Mouse (Mus musculus): Measurements from ENCODE around the gene Sh3rf3. TPM values are rescaled to one million over a fixed set of nuclear protein-coding genes. Genes with fewer than 3 reads are reported as not detected.

The Sh3rf3 gene
- polyA plus RNA-seq, 1 experiment from 2014 or later = 0.63 TPM

DNA sequence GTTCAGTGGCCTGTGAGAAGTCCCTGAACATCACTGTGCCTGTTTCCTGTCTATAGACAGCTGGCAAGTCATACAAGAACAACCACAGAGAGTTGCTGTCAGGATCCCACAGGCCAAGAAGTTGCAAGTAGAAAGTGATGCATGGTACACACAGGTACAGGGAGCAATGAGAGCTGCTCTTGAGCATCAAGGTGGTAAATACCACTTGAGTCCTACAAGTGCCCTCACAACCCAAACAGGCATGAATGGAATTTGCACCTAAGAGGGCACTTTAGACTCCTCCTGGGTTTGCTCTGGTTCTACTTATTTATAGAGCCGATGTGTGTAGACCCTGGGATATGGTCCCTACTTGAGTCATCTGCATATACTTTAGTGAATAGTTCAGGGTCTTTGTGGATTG lies 159.0 kb downstream of the Sh3rf3 start:
- Histone ChIP-seq H3K27ac (ENCODE audit: low read depth, low read length) (no peak overlapping the region), H3K36me3 (ENCODE audit: control insufficient read depth, insufficient read depth, low read length) (no peaks in the 10 kb centered on the region), H3K27me3 (ENCODE audit: control insufficient read depth, insufficient read depth, low read length) (no peaks in the 10 kb centered on the region), H3K9ac (ENCODE audit: low read depth, low read length) (no peak overlapping the region), H3K4me1 (ENCODE audit: control insufficient read depth, insufficient read depth, low read length) (no peaks in the 10 kb centered on the region), H3K9me3 (replicated peaks; ENCODE audit: control insufficient read depth, low read length) (no peaks in the 10 kb centered on the region; the same call in 1 of the 2 replicates), H3K4me2 (no peak overlapping the region), H3K4me3 (ENCODE audit: low read depth, low read length) (no peak overlapping the region)
- 33% methylated on average over 1 of the region's 1 CpGs for WGBS (ENCODE audit: insufficient replicate concordance)
- ATAC-seq (replicated peaks; ENCODE audit: insufficient number of reproducible peaks, low FRiP score, low TSS enrichment) = no peak

DNA sequence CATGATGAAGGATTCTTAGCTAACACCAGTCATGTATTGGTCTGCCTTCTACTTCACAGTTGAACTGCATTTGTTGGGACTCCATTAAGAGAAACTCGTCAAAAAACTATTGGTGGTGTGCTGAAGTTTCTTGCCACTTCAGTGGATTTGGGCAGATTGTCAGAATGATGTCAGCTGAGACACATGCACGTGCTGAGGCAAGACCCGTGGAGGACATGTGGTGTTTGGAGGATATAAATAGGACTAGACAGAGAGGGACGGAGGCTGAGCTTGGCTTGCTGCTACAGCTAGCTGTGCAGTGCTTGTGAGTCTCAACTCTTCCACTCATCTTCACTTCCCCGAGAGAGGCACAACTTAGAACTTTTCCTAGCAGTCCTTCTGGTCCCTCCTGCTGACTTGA lies 161.0 kb downstream of the Sh3rf3 start:
- no peaks in the 10 kb centered on the region for H3K27me3 ChIP-seq (ENCODE audit: control insufficient read depth, insufficient read depth, low read length)
- H3K9ac ChIP-seq (ENCODE audit: low read depth, low read length) = no peak overlapping the region
- no peaks in the 10 kb centered on the region for H3K36me3 ChIP-seq (ENCODE audit: control insufficient read depth, insufficient read depth, low read length)
- no peaks in the 10 kb centered on the region for H3K4me1 ChIP-seq (ENCODE audit: control insufficient read depth, insufficient read depth, low read length)
- no peaks in the 10 kb centered on the region; the same call in 1 of the 2 replicates for H3K9me3 ChIP-seq (replicated peaks; ENCODE audit: control insufficient read depth, low read length)
- no peak overlapping the region for H3K27ac ChIP-seq (ENCODE audit: low read depth, low read length)
- ATAC-seq (replicated peaks; ENCODE audit: insufficient number of reproducible peaks, low FRiP score, low TSS enrichment) = no peak
- H3K4me3 ChIP-seq (ENCODE audit: low read depth, low read length) = no peak overlapping the region
- 51% methylated on average over 5 of the region's 5 CpGs for WGBS (ENCODE audit: insufficient replicate concordance)
- no peak overlapping the region for H3K4me2 ChIP-seq

DNA sequence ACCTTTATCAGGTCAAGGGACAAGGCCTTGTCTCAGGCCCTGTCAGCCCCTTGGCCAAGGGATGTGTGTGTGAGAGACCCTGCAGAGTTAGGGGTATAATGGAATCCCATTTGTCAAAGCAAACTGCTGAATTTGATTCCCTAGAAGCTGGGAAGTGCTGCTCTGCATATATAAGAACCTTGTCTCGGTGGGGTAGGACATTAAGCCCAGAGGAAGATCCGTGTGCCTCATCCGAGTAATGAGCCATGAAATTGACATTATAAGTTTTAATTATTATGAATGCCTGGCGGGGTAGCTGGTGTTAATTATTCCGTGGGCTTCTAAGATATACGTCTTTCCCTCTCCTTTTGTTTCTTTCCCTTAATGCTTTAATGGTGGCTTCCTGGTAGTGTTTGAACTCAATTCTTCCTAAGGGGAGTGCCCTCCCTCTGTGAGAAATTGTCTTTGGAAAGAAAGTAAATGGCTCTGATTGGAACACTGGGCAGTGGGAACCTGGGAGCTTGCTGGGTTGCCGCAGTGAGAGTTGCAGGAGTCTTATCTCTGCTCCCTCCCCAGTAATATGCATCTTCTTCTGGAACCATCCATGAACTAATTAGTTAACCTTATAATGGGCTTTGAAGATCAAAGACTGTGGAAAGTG lies 166.3 kb downstream of the Sh3rf3 start:
- H3K36me3 ChIP-seq (ENCODE audit: control insufficient read depth, insufficient read depth, low read length) = no peaks in the 10 kb centered on the region
- 65% methylated on average over 7 of the region's 7 CpGs for WGBS (ENCODE audit: insufficient replicate concordance)

DNA sequence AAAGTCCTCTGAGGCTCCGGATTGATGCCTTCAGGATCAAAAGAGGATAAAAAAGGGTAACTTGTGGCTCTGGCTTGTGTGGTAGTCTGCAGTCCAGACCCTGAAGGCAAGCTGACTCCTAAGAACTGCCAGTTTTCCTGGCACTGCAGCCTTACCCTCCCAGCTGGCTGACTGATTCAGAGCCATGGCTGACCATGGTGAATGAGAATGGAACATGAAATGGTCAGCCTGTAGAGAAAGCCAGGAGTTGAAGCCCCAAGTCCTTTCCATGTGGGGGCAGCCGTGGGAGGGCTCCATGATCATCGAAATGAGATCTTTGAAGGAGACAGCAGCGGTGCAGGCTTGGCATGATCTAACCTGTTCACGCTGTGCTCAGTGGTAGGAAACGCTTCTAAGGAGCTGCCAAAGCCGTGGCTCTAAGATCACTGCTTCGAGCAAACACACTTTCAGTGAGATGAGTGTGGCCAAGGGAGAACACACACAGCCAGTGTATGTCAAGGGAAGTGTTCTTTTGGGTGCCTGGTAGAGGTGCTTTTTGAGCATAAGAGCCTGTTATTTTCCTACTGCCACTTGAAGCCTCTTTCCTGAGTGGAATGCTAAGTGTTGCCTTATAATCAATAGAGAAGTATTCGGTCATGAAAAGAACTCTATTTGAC lies 168.6 kb downstream of the Sh3rf3 start:
- WGBS (ENCODE audit: insufficient replicate concordance) = 81% methylated on average over 9 of the region's 9 CpGs
- Histone ChIP-seq H3K4me1 (ENCODE audit: control insufficient read depth, insufficient read depth, low read length) (no peaks in the 10 kb centered on the region), H3K9ac (ENCODE audit: low read depth, low read length) (no peak overlapping the region), H3K36me3 (ENCODE audit: control insufficient read depth, insufficient read depth, low read length) (no peaks in the 10 kb centered on the region), H3K4me3 (ENCODE audit: low read depth, low read length) (no peak overlapping the region), H3K9me3 (replicated peaks; ENCODE audit: control insufficient read depth, low read length) (no peaks in the 10 kb centered on the region), H3K27me3 (ENCODE audit: control insufficient read depth, insufficient read depth, low read length) (no peaks in the 10 kb centered on the region), H3K27ac (ENCODE audit: low read depth, low read length) (no peak overlapping the region), H3K4me2 (no peak overlapping the region)
- no peak for ATAC-seq (replicated peaks; ENCODE audit: insufficient number of reproducible peaks, low FRiP score, low TSS enrichment)

More for the DNA sequence above, 166.3 kb downstream of the Sh3rf3 start:
- Histone ChIP-seq H3K4me1 (ENCODE audit: control insufficient read depth, insufficient read depth, low read length) (no peaks in the 10 kb centered on the region), H3K9ac (ENCODE audit: low read depth, low read length) (no peak overlapping the region), H3K4me3 (ENCODE audit: low read depth, low read length) (no peak overlapping the region), H3K9me3 (replicated peaks; ENCODE audit: control insufficient read depth, low read length) (no peaks in the 10 kb centered on the region), H3K4me2 (no peak overlapping the region), H3K27me3 (ENCODE audit: control insufficient read depth, insufficient read depth, low read length) (no peaks in the 10 kb centered on the region), H3K27ac (ENCODE audit: low read depth, low read length) (no peak overlapping the region)
- ATAC-seq (replicated peaks; ENCODE audit: insufficient number of reproducible peaks, low FRiP score, low TSS enrichment) = no peak

DNA sequence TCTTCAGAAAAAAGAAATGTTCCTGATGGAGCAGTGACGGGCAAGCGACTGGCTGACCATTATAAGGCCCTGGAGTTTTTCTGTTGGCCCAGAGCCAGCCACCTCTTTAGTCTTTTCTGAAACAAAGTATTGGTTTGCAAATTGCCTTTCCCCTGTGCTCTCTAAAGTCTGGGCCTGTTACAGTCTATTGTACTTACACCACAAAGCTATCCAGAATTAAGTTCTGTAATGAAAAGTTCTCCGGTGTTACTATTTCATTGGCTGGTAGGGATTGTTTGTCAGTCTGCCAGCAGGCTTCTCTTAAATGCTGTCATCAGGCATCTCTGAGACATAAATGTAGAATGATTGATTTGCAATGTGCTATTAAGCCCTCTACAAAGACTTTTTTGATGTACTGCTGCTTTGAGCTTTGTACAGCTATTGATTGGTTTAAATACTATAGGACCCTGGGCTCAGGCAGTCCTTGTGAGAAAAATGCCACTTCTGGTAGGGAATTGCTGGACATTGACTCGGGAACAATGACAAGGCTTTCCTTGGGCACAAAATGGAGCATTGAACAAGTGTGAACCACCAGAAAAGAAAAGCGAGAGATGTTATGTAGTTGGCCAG lies 169.5 kb downstream of the Sh3rf3 start:
- no peak overlapping the region for H3K4me2 ChIP-seq

DNA sequence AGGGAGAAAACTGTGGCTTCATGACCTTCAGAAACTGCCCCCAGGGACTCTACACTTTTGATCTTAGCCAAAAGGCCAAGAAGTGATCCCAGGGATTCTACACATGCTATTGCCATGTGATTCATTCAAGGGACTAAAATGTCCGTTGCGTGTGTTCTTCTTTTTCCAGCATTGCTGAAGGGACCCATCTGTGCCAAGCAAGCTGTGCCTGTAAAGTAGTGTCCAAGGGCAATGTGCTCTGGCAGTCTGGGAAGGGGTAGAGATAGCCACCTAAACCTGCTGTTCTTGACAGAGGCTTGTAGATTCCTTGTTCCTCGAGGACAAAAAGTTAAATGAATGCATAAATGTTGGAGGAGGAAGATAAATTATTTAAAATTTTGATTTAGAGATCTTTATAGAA lies 178.5 kb downstream of the Sh3rf3 start:
- no peak overlapping the region for H3K4me3 ChIP-seq (ENCODE audit: low read depth, low read length)
- 0 out of 2 replicates have a peak, but pooled peaks cover 2% of the 10 kb centered on the region for H3K27me3 ChIP-seq (ENCODE audit: control insufficient read depth, insufficient read depth, low read length)
- 76% methylated on average over 3 of the region's 3 CpGs for WGBS (ENCODE audit: insufficient replicate concordance)
- H3K4me1 ChIP-seq (ENCODE audit: control insufficient read depth, insufficient read depth, low read length) = no peaks in the 10 kb centered on the region
- H3K27ac ChIP-seq (ENCODE audit: low read depth, low read length) = no peak overlapping the region
- no peak for ATAC-seq (replicated peaks; ENCODE audit: insufficient number of reproducible peaks, low FRiP score, low TSS enrichment)
- no peaks in the 10 kb centered on the region for H3K36me3 ChIP-seq (ENCODE audit: control insufficient read depth, insufficient read depth, low read length)
- no peak overlapping the region for H3K9ac ChIP-seq (ENCODE audit: low read depth, low read length)
- no peak overlapping the region for H3K4me2 ChIP-seq
- H3K9me3 ChIP-seq (replicated peaks; ENCODE audit: control insufficient read depth, low read length) = no peaks in the 10 kb centered on the region

More for the DNA sequence above, 169.5 kb downstream of the Sh3rf3 start:
- Histone ChIP-seq H3K9me3 (replicated peaks; ENCODE audit: control insufficient read depth, low read length) (no peaks in the 10 kb centered on the region), H3K36me3 (ENCODE audit: control insufficient read depth, insufficient read depth, low read length) (no peaks in the 10 kb centered on the region), H3K9ac (ENCODE audit: low read depth, low read length) (no peak overlapping the region), H3K4me3 (ENCODE audit: low read depth, low read length) (no peak overlapping the region), H3K27me3 (ENCODE audit: control insufficient read depth, insufficient read depth, low read length) (no peaks in the 10 kb centered on the region), H3K4me1 (ENCODE audit: control insufficient read depth, insufficient read depth, low read length) (no peaks in the 10 kb centered on the region), H3K27ac (ENCODE audit: low read depth, low read length) (no peak overlapping the region)
- ATAC-seq (replicated peaks; ENCODE audit: insufficient number of reproducible peaks, low FRiP score, low TSS enrichment) = no peak
- WGBS (ENCODE audit: insufficient replicate concordance) = 79% methylated on average over 5 of the region's 5 CpGs

DNA sequence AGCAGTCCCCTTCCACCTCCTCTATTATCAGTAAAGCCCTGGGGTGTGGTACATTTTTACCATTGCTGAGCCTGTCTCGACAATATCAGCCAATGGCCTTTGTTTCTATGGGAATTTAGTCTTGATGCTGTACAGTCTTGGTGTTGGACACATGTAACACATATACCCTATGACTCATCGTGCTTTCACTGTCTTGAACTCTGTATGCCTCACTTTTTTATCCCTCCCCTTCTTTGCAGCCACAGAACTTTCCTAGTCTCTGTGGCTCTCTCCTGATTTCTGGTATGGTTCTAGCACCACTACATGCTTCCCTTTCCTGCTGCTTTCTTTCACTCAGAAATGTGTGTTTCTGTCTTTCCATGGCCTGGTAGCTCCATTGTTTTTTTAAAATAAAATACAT lies 181.6 kb downstream of the Sh3rf3 start:
- H3K36me3 ChIP-seq (ENCODE audit: control insufficient read depth, insufficient read depth, low read length) = no peaks in the 10 kb centered on the region
- no peaks in the 10 kb centered on the region for H3K9me3 ChIP-seq (replicated peaks; ENCODE audit: control insufficient read depth, low read length)
- 0 out of 2 replicates have a peak, but pooled peaks cover 2% of the 10 kb centered on the region for H3K27me3 ChIP-seq (ENCODE audit: control insufficient read depth, insufficient read depth, low read length)
- H3K4me3 ChIP-seq (ENCODE audit: low read depth, low read length) = no peak overlapping the region
- H3K4me1 ChIP-seq (ENCODE audit: control insufficient read depth, insufficient read depth, low read length) = no peaks in the 10 kb centered on the region
- no peak overlapping the region for H3K9ac ChIP-seq (ENCODE audit: low read depth, low read length)
- no peak overlapping the region for H3K4me2 ChIP-seq
- no peak for ATAC-seq (replicated peaks; ENCODE audit: insufficient number of reproducible peaks, low FRiP score, low TSS enrichment)
- 74% methylated on average over 2 of the region's 2 CpGs for WGBS (ENCODE audit: insufficient replicate concordance)
- no peak overlapping the region for H3K27ac ChIP-seq (ENCODE audit: low read depth, low read length)

DNA sequence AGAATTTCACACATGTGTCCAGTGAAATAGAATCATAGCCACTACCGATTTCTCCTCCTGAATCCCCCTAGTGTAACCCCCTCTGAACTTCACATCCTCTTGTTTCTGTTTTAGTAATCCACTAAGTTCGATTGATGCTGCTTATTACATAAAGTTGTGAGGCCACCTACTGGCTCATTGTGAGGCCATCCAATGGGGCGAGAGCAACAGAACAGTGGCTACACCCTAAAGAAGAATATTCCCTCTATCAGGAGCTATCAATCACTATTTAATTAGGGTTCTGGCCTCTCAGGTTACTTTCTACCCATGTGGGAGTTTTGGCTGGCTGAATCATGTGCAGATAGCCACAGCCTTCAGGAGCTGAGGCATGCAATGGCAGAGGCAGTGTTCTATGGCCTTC lies 182.0 kb downstream of the Sh3rf3 start:
- Histone ChIP-seq H3K9me3 (replicated peaks; ENCODE audit: control insufficient read depth, low read length) (no peaks in the 10 kb centered on the region), H3K4me2 (no peak overlapping the region), H3K9ac (ENCODE audit: low read depth, low read length) (no peak overlapping the region), H3K27ac (ENCODE audit: low read depth, low read length) (no peak overlapping the region), H3K27me3 (ENCODE audit: control insufficient read depth, insufficient read depth, low read length) (0 out of 2 replicates have a peak, but pooled peaks cover 2% of the 10 kb centered on the region), H3K4me1 (ENCODE audit: control insufficient read depth, insufficient read depth, low read length) (no peaks in the 10 kb centered on the region), H3K4me3 (ENCODE audit: low read depth, low read length) (no peak overlapping the region), H3K36me3 (ENCODE audit: control insufficient read depth, insufficient read depth, low read length) (no peaks in the 10 kb centered on the region)
- no peak for ATAC-seq (replicated peaks; ENCODE audit: insufficient number of reproducible peaks, low FRiP score, low TSS enrichment)
- 71% methylated on average over 3 of the region's 3 CpGs for WGBS (ENCODE audit: insufficient replicate concordance)
